Mouse (Mus musculus) brain, embryonic 18.5 days (tissue): ENCODE results near the gene Cbx8.

ENCODE experiments used
- DNase-seq: peaks from one replicate; pipeline ENCODE4 v3.0.0-alpha.2; 2012; ENCODE audit warnings: low read depth, low spot score

The Cbx8 gene

DNA sequence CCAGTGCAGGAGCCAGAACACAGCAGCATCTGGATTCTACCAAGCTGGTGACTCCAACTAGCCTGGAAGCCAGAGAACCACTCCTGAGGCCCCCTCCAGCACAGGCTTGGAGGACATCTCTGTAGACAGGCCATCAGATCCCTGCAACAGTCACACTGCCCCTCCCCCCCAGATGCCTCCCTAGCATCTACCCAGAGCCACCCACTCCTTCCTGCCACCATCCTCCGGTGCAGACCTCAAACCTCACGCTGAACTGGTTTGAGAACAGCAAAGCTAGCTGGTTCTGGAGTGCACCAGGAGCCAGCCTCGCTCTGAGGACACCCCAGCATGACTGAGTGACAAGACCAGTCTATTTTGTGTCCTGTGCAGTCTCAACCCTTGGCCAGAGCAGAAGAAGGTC is 48.0 kb downstream of the Cbx8 start:
- DNase-seq: no peak

DNA sequence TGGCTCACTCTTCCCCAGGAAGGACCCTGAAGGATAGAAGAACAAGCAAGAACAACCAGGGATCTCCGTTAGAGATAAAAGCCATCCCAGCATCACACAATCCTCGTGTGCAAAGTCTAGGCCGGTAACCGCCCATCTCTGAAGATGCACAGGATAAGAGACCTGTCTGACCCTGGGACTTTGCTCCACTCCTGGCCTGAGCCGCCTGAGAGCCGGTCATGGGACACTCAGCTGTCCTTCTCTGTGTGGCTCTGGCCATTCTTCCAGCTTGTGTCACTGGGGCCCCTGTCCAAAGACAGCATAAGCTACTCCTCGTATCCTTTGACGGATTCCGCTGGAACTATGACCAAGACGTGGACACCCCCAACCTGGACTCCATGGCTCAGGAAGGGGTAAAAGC is 52.8 kb downstream of the Cbx8 start, which contains the start of gene Enpp7:
Gene Enpp7 (plus strand): TSS at position 190 of the 400 bp plus-strand sequence.
- no peak for DNase-seq
